Mouse (Mus musculus) small intestine, adult 2 months (tissue): ENCODE data around the gene Ddx11.

Source experiments
- CTCF ChIP-seq: fragments of 200-500 bp; IDR thresholded peaks from 2 replicates; pipeline ENCODE4 v1.5.1; 2012; ENCODE audit warnings: low read depth, mild to moderate bottlenecking, control low read depth, inconsistent platforms, low read length, moderate library complexity, mixed read lengths; ENCODE audit not compliant: insufficient replicate concordance, insufficient read length; ENCODE audit errors: extremely low read depth
- POLR2A ChIP-seq: fragments of 200-500 bp; IDR thresholded peaks from 2 replicates; pipeline ENCODE4 v1.6.1; 2012; ENCODE audit warnings: low read depth, mild to moderate bottlenecking, control low read depth, inconsistent platforms, low read length, moderate library complexity

DNA sequence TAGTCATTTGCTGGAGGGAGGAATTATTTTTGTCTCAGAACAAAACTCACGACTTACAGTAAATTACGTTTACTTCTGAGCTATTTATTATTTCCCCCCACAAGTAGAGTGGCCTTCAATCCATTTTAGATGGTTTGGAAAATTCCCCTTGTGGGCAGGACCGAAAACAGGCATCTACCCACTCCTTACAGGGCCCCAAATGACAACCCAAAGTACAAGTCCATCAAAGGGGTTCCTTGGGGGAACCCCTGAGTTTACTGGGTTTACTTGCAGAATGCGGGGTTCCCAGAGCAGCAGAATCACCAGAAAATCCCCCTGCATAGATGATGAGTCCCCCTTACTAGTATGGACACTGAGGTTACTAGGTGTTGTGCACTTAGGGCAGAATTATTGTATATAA, 11.2 kb upstream of the Ddx11 start:
- no peak for TF ChIP-seq CTCF
- TF ChIP-seq POLR2A: no peak
